Mouse (Mus musculus): ENCODE measurements around the gene Lrba.

GRCm38 (mm10) chr3:86759834-86760233 is 535.4 kb downstream of the Lrba start:
- no peak for TF ChIP-seq CTCF (IDR thresholded peaks at IDR 0.05)
- no peak for TF ChIP-seq EP300 (IDR thresholded peaks at IDR 0.05)
